Mouse (Mus musculus) G1E (cell line): ENCODE measurements around the gene Serinc5. TPM values are rescaled to one million over a fixed set of nuclear protein-coding genes. Genes with fewer than 3 reads are reported as not detected.

ENCODE experiments used
- ATAC-seq: 2 replicates; pipeline ENCODE4 v1.8.0; 2016; ENCODE audit warnings: mild to moderate bottlenecking; ENCODE audit not compliant: insufficient number of reproducible peaks, poor library complexity, low FRiP score, severe bottlenecking; ENCODE audit errors: extremely low read depth
- DNase-seq: peaks from one replicate; pipeline ENCODE4 v3.0.0; 2012; ENCODE audit warnings: low spot score
- H3K27me3 ChIP-seq: 2 replicates; pipeline ENCODE4 v1.6.1; 2012; ENCODE audit warnings: mild to moderate bottlenecking, low read length, inconsistent platforms; ENCODE audit not compliant: insufficient read depth
- H3K36me3 ChIP-seq: replicated peaks from 2 replicates; pipeline ENCODE3; 2012; ENCODE audit warnings: mild to moderate bottlenecking, inconsistent platforms
- H3K4me1 ChIP-seq: 2 replicates; pipeline ENCODE4 v1.6.1; 2012; ENCODE audit warnings: low read depth, low read length, inconsistent platforms, mixed read lengths; ENCODE audit not compliant: insufficient read depth
- H3K4me3 ChIP-seq: 2 replicates; pipeline ENCODE4 v1.5.1; 2012; ENCODE audit warnings: low read depth, mild to moderate bottlenecking, inconsistent platforms, low read length, moderate library complexity, mixed read lengths
- H3K9me3 ChIP-seq: replicated peaks from 2 replicates; pipeline ENCODE4 v1.6.1; 2012; ENCODE audit warnings: inconsistent platforms
- CTCF ChIP-seq: IDR thresholded peaks from 2 replicates; pipeline ENCODE4 v1.5.1; 2012; ENCODE audit warnings: low read depth, low read length, inconsistent platforms, mixed read lengths
- GATA1 ChIP-seq: IDR thresholded peaks from 2 replicates; pipeline ENCODE4 v1.6.1; 2012; ENCODE audit warnings: borderline replicate concordance, low read length, inconsistent platforms, mixed read lengths
- GATA2 ChIP-seq: IDR thresholded peaks from 2 replicates; pipeline ENCODE4 v1.6.1; 2012; ENCODE audit warnings: low read depth, low read length, inconsistent platforms, borderline replicate concordance
- POLR2AphosphoS5 ChIP-seq: IDR thresholded peaks from 2 replicates; pipeline ENCODE4 v1.6.1; 2012; ENCODE audit warnings: low read depth, low read length, inconsistent platforms; ENCODE audit not compliant: insufficient replicate concordance
- TAL1 ChIP-seq: conservative IDR thresholded peaks from 2 replicates; pipeline ENCODE4 v1.6.1; 2012; ENCODE audit warnings: low read depth, low read length, inconsistent platforms, mixed read lengths
- polyA plus RNA-seq: library from polyadenylated mRNA; stranded (reverse); fragments of >175 nt; gene quantifications from 2 replicates; pipeline ENCODE4 v1.2.3, GENCODE M21; 2012
- total RNA-seq, 2 experiments: library from RNA; stranded (forward) in 1 of 2; stranded (reverse) in 1 of 2; fragments of 200-1000 nt in 1 of 2; fragments of >200 nt in 1 of 2; fragmentation: Nextera tagmentation in 1 of 2; gene quantifications; 2 replicates each; pipeline ENCODE4 v1.2.3; 2014 to 2017

Serinc5 gene
- total and polyA plus RNA-seq, 3 experiments, result 7.1 to 43.2 (median 13.2) TPM

DNA sequence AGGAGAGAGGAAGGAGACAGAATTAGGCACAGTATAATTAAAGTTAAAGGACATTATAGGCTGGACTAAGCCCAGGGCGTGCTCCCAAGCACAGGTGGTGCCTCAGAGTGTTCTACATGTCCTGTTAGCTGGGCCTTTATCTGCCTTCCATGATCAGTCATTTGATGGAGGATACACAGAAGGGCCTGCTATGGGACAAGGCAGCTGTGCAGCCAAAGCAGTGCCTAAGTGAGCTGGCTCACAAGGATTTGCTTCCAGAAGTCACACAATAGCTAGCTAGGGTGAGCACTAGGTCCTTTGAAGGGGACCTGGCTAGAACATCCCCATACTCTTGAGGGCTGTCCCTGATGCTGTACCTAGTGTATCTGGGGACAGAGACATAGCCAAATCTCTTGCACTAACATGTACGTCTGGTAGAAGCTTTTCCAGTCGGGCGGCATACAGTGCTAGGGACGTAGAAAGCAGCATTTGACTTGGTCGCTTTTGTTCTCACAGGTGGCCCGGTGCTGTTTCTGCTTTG lies 94.2 kb downstream of the Serinc5 start:
- no peak for ATAC-seq
- DNase-seq, result no peak
- peaks cover 61% of the 10 kb centered on the region for H3K36me3 ChIP-seq

GRCm38 (mm10) chr13:92706342-92707061 lies 95.6 kb downstream of the Serinc5 start:
- no peaks in the 10 kb centered on the region for H3K4me1 ChIP-seq
- peaks cover 53% of the 10 kb centered on the region for H3K36me3 ChIP-seq
- no peak overlapping the region for H3K4me3 ChIP-seq
- H3K9me3 ChIP-seq, result no peaks in the 10 kb centered on the region
- no peaks in the 10 kb centered on the region for H3K27me3 ChIP-seq
- no peak for TF ChIP-seq POLR2AphosphoS5
- DNase-seq (no peak), ATAC-seq (no peak)

More for the DNA sequence above, 94.2 kb downstream of the Serinc5 start:
- H3K4me1 ChIP-seq, result no peaks in the 10 kb centered on the region
- no peak for TF ChIP-seq CTCF
- TF ChIP-seq POLR2AphosphoS5, result no peak
- no peak for TF ChIP-seq TAL1
- TF ChIP-seq GATA2, result no peak
- TF ChIP-seq GATA1, result no peak
- no peaks in the 10 kb centered on the region for H3K27me3 ChIP-seq
- H3K9me3 ChIP-seq, result no peaks in the 10 kb centered on the region
- H3K4me3 ChIP-seq, result no peak overlapping the region

DNA sequence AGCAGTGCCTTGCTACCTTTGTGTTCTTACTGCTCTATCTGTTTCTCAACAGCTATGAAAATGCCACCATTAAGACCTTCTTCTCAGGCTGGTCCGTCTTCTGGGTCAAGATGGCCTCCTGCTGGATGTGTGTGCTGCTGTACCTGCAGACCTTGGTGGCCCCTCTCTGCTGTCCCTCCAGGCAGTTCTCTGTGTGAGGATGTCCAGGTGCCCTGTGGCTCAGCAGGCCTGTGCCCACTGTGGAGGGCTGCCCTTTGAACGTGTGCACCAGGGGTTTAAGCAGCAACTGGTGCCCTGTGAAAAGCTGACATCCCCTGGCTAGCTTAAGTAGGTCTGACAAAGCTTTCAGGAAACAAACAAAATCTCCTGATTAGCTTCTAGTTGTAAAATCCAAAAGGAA lies 97.0 kb downstream of the Serinc5 start:
- H3K27me3 ChIP-seq, result no peaks in the 10 kb centered on the region
- H3K4me3 ChIP-seq, result no peak overlapping the region
- TF ChIP-seq CTCF, result no peak
- TF ChIP-seq GATA2, result no peak
- TF ChIP-seq GATA1, result no peak
- TF ChIP-seq TAL1, result no peak
- TF ChIP-seq POLR2AphosphoS5, result no peak
- H3K4me1 ChIP-seq, result no peaks in the 10 kb centered on the region; the same call in 1 of the 2 replicates
- no peak for ATAC-seq
- DNase-seq, result no peak
- H3K36me3 ChIP-seq, result peaks cover 46% of the 10 kb centered on the region
- H3K9me3 ChIP-seq, result no peaks in the 10 kb centered on the region

GRCm38 (mm10) chr13:92708466-92708865 lies 97.6 kb downstream of the Serinc5 start:
- H3K4me3 ChIP-seq, result no peak overlapping the region
- H3K4me1 ChIP-seq, result no peaks in the 10 kb centered on the region; the same call in 1 of the 2 replicates
- no peak for DNase-seq
- TF ChIP-seq GATA1 (no peak), GATA2 (no peak), POLR2AphosphoS5 (no peak), CTCF (no peak), TAL1 (no peak)
- no peaks in the 10 kb centered on the region for H3K9me3 ChIP-seq
- no peaks in the 10 kb centered on the region for H3K27me3 ChIP-seq
- ATAC-seq, result no peak
- peaks cover 41% of the 10 kb centered on the region for H3K36me3 ChIP-seq

GRCm38 (mm10) chr13:92709535-92709934 lies 98.6 kb downstream of the Serinc5 start:
- Histone ChIP-seq H3K4me3 (no peak overlapping the region), H3K36me3 (peaks cover 38% of the 10 kb centered on the region), H3K27me3 (no peaks in the 10 kb centered on the region), H3K4me1 (no peaks in the 10 kb centered on the region; the same call in 1 of the 2 replicates), H3K9me3 (no peaks in the 10 kb centered on the region)
- ATAC-seq (no peak), DNase-seq (no peak)
- TF ChIP-seq CTCF (no peak), GATA1 (no peak), GATA2 (no peak), POLR2AphosphoS5 (no peak), TAL1 (no peak)

DNA sequence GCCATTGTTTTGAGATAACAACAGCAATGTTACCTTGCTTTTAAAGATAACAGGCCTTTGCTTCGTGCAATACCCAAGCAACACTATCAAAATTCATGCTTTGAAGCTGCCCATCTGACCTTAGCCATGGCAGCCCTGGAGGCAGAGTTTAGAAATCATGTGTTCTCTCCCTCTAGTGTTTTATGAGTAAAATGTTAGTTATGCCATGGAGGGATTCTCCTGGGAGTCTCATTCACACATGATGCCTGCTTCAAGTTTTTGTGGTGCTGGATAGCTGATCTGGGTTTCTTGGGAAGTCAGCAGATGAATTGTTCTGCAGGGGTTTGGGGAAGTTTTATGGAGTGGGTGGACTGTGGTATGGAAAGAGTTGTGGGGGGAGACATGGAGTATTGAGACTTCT lies 99.5 kb downstream of the Serinc5 start:
- H3K27me3 ChIP-seq, result no peaks in the 10 kb centered on the region

More for the DNA sequence above, 99.5 kb downstream of the Serinc5 start:
- Histone ChIP-seq H3K9me3 (no peaks in the 10 kb centered on the region), H3K36me3 (peaks cover 32% of the 10 kb centered on the region), H3K4me3 (no peak overlapping the region), H3K4me1 (no peaks in the 10 kb centered on the region; the same call in 1 of the 2 replicates)
- no peak for ATAC-seq
- TF ChIP-seq GATA2 (no peak), TAL1 (no peak), GATA1 (no peak), CTCF (no peak), POLR2AphosphoS5 (no peak)
- no peak for DNase-seq
